Mouse (Mus musculus) layer of hippocampus, postnatal 36 days (tissue): Measurements from ENCODE around the gene Foxi3. TPM values are rescaled to one million over a fixed set of nuclear protein-coding genes. Genes with fewer than 3 reads are reported as not detected.
A peak's percentile ranks its signal among the peaks of the same experiment; 100 is the strongest.

Experiments
- DNase-seq, 2 experiments: peaks; one replicate each; pipeline ENCODE4 v3.0.0; 2022
- total RNA-seq, 2 experiments: library from RNA; stranded (reverse); gene quantifications; 2 replicates each; pipeline ENCODE4 v1.2.3; 2021

Gene Foxi3
- not detected for total RNA-seq

- peak in 1 of 2 experiments; percentile 4 for DNase-seq
These were observed at the start of gene Foxi3 for GRCm38 (mm10) chr6:70956285-70956912. Gene Foxi3 (plus strand): TSS chr6:70956531.

GRCm38 (mm10) chr6:70909572-70909971 is 46.8 kb upstream of the Foxi3 start:
- DNase-seq, result no peak

- no peak for DNase-seq
These were observed 46.0 kb upstream of the Foxi3 start for GRCm38 (mm10) chr6:70910285-70910684.

GRCm38 (mm10) chr6:70911668-70912395 is 44.5 kb upstream of the Foxi3 start:
- DNase-seq, result peak; percentile 35 to 50

GRCm38 (mm10) chr6:70912396-70912765 is 44.0 kb upstream of the Foxi3 start:
- DNase-seq, result no peak

GRCm38 (mm10) chr6:70918827-70919226 is 37.5 kb upstream of the Foxi3 start, which contains the start of gene Tex37:
Gene Tex37 (minus strand): TSS chr6:70918927.
- DNase-seq, result no peak

GRCm38 (mm10) chr6:70921274-70922074 is 34.9 kb upstream of the Foxi3 start:
- DNase-seq, result peak; percentile 37 to 44

GRCm38 (mm10) chr6:70931801-70932200 is 24.5 kb upstream of the Foxi3 start:
- no peak for DNase-seq

GRCm38 (mm10) chr6:70953274-70953673 is 3.1 kb upstream of the Foxi3 start:
- no peak for DNase-seq

- no peak for DNase-seq
These were observed 2.3 kb upstream of the Foxi3 start for GRCm38 (mm10) chr6:70954040-70954439.

- no peak for DNase-seq
These were observed 985 bp upstream of the Foxi3 start for GRCm38 (mm10) chr6:70955291-70955800.

GRCm38 (mm10) chr6:70955841-70956240 is 490 bp upstream of the Foxi3 start:
- DNase-seq, result peak in 1 of 2 experiments; percentile 1

- no peak for DNase-seq
These were observed 605 bp downstream of the Foxi3 start for GRCm38 (mm10) chr6:70956936-70957335.

GRCm38 (mm10) chr6:70957341-70957940 is 1.1 kb downstream of the Foxi3 start:
- no peak for DNase-seq

GRCm38 (mm10) chr6:70964116-70964830 is 7.9 kb downstream of the Foxi3 start:
- DNase-seq, result no peak

GRCm38 (mm10) chr6:70965694-70966093 is 9.4 kb downstream of the Foxi3 start:
- no peak for DNase-seq

GRCm38 (mm10) chr6:70967422-70967821 is 11.1 kb downstream of the Foxi3 start:
- DNase-seq, result no peak

GRCm38 (mm10) chr6:70968291-70968690 is 12.0 kb downstream of the Foxi3 start:
- DNase-seq, result no peak

GRCm38 (mm10) chr6:70973066-70973465 is 16.7 kb downstream of the Foxi3 start:
- no peak for DNase-seq

- no peak for DNase-seq
These were observed 24.7 kb downstream of the Foxi3 start for GRCm38 (mm10) chr6:70981036-70981435.

GRCm38 (mm10) chr6:70982416-70982815 is 26.1 kb downstream of the Foxi3 start:
- DNase-seq, result no peak

- no peak for DNase-seq
These were observed 30.4 kb downstream of the Foxi3 start for GRCm38 (mm10) chr6:70986683-70987082.
